Mouse (Mus musculus): ENCODE measurements at regions not wholly inside any gene's neighbourhood (a gene's known extent, or its start where the extent isn't known, plus 50 kb on each side); places are given as distances from the start of the nearest gene placed in this dataset.

DNA sequence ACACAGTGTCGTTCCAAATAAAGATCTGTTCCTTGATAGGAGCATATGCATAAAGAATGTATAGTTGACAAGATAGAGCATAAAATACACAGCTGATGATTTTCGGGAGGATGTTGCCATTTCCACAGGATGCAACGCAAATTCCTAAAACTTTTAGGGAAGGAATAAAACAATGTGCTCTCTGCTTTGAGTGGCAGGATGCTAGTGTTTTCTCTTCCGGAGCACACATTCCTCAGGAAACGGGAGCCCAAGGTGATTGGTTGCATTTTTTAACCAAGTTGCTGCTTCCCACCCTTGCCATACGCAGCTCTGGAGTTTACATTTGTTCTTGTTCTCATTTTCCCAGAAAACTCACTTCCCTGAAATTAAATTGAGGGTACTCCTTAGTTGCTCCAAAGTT, 116.8 kb upstream of the Arhgap28 start:
- DNase-seq (ENCODE audit: low spot score): no peak

DNA sequence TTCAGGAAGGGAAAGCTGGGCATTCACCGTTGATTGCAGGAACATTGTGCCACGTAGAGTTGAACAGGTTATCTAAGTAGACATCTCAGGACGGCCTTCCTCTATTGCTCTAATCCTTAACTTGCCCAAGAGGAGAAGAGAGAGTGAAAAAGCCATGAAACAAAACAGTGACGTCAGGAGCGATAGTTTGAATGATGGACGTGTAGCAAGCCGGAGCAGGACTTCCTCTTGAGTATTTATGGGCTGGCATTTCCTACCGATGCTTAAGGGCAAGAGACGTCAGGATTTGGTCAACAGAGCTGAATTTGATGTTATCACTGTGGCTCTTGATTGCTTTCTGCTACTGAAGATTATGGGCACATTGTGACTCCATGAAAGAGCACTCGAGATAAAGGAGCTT, 130.5 kb upstream of the Arhgap28 start:
- no peak for DNase-seq (ENCODE audit: low spot score)

DNA sequence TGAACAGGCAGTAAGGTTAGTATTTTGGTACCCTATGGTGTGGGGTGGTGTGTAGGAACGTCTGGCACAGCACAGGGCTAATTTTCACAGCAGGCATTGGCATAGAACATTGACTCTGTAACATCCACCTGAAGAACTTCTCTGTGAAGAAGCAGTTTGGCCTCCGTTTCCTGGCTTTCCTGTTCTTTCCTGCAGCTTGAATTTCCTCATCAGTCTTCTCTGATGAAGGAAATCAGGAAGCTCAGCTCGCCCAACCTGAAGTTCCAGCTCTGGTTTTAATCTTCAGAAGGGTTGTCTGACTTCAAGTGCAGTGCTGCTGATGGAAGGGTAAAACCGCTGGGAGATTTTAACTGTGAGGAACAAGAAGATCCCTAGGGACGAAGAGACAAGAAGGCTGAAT, 131.5 kb upstream of the Arhgap28 start:
- DNase-seq (ENCODE audit: low spot score): no peak

DNA sequence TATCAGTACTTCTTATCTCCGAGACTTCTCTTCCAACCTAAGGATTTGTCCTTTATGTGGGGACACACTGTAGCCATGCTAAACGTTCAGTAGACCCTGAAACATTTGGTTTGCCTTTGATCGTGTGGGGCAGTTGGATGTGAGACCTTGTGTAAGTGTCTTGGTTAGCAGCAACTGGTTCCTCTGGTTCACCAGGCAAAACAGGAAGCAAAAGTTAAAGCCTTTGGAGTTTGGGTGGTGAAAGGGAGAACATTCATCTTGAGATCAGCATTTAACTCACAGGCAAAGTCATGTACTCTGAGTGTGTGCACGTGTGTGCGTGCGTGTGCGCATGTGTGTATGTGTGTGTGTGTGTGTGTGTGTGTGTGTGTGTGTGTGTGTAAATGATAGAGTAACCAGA, 130.3 kb upstream of the L3mbtl4 start:
- DNase-seq (ENCODE audit: low spot score): no peak

DNA sequence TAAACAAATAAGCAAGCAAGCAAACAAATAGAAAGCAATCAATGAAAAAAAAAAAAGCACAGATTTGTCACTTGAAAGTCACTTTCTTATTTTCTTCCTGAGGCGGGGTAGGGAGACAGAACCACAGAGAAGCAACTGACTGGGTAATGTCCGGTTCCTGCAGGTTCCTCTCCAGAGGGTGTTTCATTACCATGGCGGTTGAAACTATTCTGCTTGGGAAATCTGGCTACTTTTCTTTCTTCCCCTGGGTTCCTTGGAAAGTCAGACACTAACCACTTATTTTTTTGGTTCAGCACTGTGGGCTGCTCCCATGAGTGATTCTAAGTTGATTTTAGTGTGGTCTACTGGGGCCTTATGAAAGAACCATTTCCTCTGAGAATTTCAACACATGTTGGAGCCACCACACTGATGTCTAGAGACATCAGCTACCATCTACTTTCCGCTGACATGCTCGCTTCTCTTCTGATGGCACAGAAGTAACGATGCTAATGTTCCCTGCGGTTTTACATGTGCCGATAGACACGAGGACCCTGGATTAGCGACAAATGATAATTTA, 124.3 kb upstream of the L3mbtl4 start:
- DNase-seq (ENCODE audit: low spot score): no peak

DNA sequence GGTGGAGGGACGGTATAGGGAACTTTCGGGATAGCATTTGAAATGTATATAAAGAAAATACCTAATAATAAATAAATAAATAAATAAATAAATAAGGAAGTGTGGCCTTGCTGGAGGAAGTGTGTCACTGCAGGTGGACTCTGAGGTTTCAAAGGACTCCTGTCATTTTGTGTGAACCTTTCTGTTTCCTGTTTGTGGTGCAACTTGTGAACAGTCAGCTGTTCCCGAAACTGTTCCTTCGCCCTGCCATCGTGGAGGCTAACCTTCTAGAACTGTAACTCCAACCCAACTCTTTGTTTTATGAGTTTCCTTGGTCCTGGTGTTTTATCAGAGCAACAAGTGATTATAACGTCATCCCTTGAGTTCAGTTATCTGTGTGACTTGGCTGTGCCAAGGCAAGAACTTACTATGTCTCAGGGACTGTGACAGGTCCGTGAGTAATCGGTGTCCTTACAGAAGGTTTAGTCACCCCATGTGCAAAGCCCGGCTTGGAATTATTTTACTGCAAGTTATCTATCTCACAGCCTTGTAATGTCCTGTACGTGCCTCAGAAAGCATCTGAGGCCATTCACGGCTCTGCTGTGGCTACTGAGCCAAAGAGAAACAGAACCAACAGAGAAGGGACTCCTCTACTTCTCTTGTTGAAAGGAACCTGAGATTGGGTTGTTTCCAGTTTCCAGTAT, 121.0 kb upstream of the L3mbtl4 start:
- no peak for DNase-seq (ENCODE audit: low spot score)

DNA sequence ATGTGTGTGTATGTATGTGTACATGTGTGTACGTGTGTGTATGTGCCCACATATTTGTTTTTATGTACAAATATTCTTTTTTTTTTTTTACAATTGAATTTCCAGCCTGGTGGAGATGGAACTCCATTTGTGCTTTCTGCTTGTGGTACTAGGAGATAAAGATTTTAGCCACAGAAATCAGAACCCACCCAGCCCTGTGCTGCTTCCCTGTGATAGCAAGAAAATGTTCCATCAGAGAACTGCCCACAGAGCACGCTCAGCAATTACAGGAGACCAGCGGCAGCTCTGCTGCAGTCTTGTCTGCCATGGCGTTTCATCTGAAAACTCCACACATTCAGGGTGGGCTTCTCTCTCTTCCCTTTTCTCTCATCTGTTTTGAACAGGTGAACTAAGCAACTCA, 118.7 kb upstream of the L3mbtl4 start:
- no peak for DNase-seq (ENCODE audit: low spot score)

DNA sequence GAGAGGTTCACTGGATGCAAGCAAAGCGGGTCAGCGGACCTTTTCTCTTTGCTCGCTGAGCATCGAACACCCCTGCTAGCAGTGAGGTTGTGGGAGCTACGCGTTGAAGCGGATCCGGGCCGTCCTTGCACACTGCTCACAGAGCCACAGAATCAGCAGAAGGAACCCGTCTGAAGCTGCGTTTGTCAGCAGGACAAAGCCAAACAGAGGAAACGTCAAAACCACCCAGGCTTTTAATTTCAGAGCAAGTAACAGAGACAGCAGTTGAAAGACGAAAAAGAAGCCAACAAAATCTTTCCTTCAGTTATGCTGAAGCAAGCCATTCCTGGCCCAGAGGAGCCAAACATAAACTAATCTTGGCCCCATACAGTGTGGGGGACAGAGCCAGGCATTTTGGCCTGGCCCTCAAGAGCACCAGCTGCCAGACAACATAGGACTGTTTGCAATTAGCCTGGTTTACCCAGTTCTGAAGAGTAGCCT, 115.4 kb upstream of the L3mbtl4 start:
- no peak for DNase-seq (ENCODE audit: low spot score)

DNA sequence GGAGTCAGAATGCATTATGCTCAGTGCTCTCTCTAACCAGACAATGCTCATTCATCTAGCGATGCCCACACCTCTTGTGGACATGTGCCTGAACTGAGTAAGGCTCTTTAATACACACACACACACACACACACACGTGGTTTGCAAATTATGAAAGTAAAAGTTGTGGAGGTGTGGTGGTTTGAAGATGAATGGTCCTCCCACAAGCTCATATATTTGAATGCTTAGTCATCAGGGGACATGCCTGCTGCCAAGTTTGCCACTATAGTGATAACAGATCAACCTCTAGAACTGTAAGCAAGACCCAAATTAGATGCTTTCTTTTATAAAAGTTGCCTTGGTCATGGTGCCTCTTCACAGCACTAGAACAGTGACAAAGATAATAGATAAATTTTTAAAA, 112.5 kb upstream of the L3mbtl4 start:
- no peak for DNase-seq (ENCODE audit: low spot score)

DNA sequence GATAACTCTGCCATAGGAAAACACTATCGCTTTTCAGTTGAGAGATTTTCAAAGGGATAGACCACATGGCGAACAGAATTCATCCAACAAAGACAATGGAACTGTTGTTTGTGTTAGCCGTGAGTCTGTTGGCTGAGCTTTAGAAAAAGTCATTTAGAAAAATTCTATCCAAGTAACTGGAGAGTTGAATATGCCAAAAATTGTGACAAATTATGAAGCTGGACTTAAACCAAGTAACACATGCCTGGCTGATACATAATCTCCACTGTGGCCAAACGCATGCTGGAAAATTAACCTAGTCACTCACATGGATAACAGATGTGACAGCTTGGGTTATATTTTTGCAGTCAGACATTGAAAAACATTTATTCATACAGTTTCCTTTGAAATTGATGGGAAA, 110.1 kb upstream of the L3mbtl4 start:
- no peak for DNase-seq (ENCODE audit: low spot score)

DNA sequence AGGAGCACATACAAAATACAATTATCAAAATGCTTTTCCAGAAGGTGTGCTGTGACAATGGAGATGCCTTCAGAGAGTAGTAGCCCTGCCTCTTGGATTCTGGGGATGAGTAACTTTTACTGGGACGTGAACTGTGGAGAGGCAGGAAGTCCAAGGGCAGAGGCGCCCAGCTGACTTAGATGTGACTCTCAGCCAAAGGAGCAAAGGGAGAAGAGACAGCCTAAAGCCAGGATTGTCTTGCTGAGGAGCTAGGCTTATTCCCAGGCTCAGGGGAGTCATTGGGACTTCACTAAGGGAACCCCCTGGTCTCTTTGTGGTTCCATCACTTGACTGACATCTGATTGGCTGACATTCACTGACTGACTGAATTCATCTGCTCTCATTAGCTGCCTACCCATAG, 108.9 kb upstream of the L3mbtl4 start:
- DNase-seq (ENCODE audit: low spot score): no peak

DNA sequence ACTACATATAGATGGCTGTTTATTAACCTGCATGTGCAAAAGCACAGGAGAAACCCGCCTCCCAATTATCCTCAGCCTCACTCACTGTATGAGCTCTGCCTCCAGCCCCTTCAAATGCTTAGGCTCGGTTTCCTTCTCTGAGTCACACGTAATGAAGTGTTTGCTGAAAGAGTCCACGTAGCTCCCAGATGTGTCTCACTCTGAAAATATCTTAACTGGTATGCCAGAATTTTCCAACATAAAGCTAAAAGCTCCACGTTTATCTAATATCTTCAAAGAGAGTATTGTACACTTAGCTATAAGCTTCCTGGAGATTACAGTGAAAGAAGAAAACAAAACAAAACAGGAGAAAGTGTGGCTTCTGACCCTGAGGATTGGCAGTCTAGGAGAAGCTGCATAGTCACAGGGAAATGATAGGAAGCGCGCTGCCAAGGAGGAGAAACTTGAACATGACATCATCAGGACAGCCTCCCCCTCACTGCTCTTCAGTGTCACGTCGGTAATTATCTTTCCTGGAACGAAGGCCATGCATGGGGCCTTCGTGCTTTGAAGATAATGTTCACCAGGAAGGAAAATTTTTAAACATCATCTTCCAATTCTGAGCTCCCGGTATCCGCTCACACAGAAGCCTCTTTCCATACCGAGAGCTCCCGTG, 108.3 kb upstream of the L3mbtl4 start:
- DNase-seq (ENCODE audit: low spot score): no peak

DNA sequence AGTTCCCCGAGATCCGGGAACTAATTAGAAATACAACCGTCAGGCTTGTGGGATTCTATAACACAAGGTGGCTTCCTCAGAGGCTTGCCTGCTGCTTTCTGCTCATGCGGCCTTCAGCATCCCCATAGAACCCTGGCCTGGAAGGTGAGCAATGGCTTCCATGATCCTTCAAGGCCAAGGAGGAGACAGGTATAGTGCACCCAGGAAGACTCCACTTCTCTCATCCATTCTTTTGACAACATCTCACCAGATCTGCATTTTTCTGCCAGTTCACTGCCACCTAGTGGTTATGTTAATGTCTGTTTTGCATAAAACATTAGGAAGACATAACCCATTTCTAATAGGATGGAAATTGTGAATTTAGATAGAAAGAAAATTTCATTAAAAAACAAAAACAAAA, 107.2 kb upstream of the L3mbtl4 start:
- DNase-seq (ENCODE audit: low spot score): no peak

DNA sequence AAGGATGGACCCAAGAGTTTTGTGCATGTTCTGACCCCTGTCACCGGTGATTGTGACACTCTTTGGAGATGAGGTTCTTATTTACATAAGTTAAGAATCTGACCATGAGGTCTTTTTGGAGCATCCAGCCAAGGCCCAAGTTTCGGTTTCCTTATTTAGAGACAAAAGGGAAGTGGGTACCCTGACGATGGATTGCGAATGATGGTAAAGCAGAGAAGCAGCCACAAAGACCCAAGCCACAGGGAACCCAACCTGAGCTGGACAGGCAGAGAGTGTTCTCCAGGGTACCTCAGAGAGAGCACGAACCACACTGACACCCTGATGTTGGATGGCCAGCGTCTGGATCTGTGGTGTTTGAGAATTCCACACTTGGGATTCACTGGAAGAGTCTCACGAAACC, 100.8 kb upstream of the L3mbtl4 start:
- DNase-seq (ENCODE audit: low spot score): no peak

DNA sequence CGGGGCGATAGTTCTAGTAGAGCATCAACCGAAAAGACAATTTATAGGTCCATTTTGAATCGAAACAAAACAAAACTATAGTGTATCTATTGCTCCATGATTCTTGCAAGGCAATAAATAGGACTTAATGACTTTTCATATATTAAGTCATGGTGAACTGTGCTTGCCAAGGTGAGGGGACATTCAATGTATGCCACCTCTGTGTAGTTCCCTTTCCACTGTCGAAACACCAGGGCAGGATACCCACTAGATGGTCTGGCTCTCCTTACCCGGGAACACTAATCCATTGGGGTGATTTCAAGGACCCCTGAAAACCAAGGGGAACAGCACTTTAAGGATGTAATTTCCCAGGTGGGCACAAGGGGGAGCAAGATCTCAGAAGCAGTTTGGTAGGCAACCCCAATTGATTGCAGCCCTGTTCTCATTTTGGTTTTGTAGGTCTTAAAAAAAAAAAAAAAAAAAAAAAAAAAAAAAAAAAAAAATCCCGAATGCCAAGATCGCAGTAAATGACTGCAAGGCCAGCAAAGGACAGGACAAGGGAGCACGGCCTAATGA, 96.9 kb upstream of the L3mbtl4 start:
- DNase-seq (ENCODE audit: low spot score): peak; percentile 15

DNA sequence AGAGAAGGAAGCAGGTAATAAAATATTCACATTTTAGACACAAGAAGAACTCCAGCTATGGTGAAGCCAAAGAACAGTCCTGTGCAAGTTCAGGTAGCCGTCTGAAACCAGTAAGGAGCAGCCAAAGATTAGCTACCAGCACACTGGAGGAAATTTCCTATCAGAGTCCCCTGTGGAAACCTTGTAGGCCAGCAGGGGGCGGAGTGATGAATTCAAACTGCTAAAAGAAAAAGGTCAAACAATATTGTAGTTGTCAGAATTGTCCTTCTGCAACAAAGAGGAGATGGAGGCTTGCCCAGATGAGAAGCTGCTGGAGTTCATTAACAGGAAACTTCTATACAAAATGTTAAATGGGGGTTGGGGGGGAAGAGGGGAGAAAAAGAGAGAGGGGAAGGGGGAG, 95.8 kb upstream of the L3mbtl4 start:
- peak; percentile 20 for DNase-seq (ENCODE audit: low spot score)

DNA sequence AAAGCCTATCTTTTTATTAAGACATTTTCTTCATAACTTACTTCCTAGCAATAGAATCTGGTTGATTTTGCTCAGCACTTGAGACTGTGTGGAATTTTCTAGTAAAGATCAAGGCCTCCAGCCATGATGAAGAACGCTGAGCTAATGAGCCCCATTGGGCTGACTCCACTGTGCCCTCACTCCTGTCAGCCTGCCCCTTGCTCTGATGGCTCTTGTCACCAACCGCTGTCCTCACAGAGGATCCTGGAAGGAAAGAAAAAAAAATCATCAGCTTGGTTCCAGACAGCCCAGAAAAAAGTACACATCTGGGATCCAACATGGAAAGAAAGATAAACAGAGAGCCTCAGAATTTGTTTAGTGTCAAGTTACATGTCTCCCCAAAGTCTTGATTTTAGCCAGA, 88.2 kb upstream of the L3mbtl4 start:
- no peak for DNase-seq (ENCODE audit: low spot score)

DNA sequence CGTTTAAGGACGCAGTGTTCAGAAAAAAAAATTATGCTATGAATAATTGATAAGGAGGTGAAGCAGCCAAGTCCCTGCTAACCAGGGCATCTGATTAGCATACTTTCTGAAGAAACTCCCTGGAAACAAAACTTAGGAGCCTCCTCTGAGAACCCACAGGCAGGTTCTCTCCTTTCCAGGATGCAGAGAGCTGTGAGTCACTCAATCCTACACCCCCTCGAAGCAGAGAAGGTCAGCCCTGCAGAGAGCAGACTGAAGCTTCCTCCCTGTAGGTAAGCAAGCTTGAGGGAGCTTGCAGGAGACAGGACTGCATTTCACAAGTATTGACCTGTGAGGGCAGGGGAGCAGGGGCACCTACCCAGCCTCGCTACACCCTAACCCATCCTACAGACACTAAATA, 83.7 kb upstream of the L3mbtl4 start:
- no peak for DNase-seq (ENCODE audit: low spot score)

DNA sequence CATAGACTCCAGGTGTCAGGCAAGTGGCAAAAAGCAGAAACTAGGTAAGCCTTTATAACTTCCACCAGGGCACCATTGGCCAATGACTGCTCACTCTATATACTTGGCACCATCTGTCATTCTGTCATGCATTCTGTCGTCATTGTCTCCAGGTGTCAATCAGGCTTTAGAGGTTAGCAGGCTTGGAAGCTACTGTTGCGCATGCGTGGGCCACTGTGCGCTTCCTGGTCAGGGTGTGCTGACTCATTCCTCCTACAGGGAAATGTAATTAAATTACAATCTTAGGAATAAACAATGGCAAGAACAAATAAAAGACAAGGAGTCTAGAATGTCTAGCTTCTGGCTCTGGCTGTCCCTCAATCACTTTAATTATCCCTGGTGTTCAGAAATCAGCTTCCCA, 68.1 kb upstream of the L3mbtl4 start:
- no peak for DNase-seq (ENCODE audit: low spot score)

DNA sequence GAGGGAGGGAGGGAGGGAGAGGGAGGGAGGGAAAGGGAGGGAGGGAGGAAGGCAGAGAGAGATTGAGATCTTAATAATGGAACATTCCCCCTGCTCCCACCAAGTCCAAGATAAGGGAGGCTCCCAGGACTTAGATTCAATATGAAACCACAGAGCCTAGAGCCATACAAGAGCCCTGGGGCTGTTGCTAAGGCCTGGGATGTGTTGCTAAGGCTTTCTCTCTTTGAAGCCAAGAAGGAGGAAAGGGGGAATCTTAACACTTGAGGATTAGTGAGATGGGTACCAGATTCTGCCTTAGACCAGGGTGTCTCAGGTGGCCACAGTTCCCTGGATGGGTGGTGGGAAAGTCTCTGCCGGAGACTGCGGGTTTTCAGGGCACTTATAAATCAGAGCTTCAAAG, 64.8 kb upstream of the L3mbtl4 start:
- no peak for DNase-seq (ENCODE audit: low spot score)

DNA sequence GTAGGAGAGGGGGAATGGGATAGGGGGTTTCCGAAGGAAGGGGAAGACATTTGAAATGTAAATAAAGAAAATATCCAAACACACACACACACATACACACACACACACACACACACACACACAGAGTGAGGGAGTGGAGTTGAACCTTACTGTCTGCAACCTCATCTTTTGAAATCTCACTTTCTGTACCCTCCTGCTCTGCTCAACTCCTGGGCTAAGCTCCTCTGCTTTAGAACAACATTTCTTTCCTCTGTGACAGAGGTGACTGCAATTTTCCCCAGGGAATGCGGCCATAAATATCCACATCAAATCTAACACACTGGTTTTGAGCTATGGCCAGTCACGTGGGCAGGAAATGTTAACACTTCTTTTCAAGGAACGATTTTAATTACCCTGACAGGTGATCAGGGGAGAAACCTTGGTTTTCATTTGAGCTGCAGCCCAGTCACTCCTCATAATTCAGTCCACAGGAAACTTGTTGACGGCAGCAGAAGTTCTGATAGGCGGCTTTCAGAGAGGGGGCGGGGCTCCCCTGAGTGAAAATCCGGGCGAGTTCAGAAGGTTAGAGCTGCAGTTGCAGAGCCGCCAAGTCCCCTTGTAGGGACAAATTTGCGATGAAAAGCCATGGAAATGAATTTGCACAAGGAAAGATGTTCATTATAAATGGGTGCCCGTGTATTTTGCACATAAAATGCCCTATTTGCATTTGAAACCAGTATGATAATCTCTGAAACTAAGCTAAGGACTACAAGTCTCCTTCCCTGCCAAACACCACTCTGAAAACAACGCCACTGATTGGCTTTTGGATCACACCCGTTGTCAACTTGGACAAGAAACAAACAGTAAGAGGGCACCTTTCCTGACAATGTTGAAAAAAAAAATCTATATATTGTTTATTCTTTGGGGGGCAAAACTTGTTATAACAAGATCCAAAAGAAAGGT, 63.0 kb upstream of the L3mbtl4 start:
- DNase-seq (ENCODE audit: low spot score): no peak

DNA sequence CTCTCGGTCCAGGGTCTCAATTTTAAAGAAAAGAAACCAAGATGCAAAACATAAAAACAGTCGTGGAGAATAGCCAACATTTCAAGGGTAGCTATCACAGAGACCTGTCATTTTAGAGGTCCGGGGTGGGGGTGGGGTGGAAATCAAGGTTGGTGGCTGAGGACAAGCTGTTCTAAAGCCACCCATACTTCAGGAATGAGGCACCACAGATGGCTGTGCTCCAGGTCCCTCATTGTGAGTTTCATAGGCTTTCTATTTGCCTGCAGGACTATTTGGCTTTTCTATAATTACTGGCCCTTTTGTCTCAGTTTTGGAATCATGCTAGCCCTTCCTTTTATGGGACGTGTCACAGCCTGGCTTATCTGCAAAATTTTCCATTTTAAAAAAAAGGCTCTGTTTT, 55.4 kb upstream of the L3mbtl4 start:
- DNase-seq (ENCODE audit: low spot score): no peak
